Mouse (Mus musculus): ENCODE measurements at regions not wholly inside any gene's neighbourhood (a gene's known extent, or its start where the extent isn't known, plus 50 kb on each side); places are given as distances from the start of the nearest gene placed in this dataset.

DNA sequence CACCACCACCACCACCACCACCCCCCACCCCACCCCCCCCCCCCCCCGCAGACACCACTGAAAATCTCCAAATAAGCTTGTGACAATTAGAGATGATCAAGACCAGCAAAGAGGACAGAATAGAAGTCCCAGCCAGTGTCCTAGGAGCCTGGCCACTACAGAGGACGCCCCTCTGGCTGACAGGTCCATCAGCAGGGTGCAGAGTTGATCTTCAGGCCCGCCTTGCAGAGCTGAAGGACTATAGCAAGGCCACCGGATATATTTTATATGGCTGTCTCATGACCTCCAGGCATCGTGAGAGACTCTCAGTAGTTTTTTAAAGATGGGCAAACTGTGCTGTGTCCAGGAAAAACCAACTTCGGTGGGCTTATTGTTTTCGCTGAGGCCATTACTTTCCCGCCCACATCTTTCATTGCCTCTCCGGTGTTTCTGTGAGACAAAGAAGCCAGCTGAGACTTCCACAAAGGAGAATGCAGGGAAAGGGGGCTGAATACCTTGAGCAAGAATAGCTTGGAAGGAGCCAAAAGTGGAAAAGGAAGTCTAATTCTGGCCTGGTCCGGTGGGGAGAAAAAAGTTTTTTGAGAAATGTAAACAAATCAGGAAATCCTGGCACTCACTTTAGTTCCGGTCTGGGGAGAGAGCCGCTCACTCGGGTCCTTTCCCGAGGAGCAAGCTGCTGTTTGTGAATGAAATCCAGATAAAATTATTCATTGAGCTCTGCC is 69.7 kb upstream of the Prep start:
- Histone ChIP-seq H3K4me1 (ENCODE audit: control insufficient read depth, insufficient read depth, low read length) (peaks cover 8% of the 10 kb centered on the region), H3K27me3 (ENCODE audit: control insufficient read depth, insufficient read depth, low read length) (no peaks in the 10 kb centered on the region), H3K27ac (ENCODE audit: low read length) (no peak overlapping the region; the same call in 1 of the 2 replicates), H3K36me3 (ENCODE audit: control insufficient read depth, insufficient read depth, low read length) (no peaks in the 10 kb centered on the region), H3K9me3 (replicated peaks; ENCODE audit: control insufficient read depth, low read length) (no peaks in the 10 kb centered on the region), H3K4me3 (replicated peaks; ENCODE audit: low read length) (peak overlapping the region; percentile 29), H3K4me2 (ENCODE audit: low read depth, low read length) (peak overlapping the region; percentile 52), H3K9ac (ENCODE audit: low read length) (peak overlapping the region; percentile 50; the same call in 1 of the 2 replicates)
- peak; percentile 42; the same call in 1 of the 2 replicates for ATAC-seq (ENCODE audit: insufficient read depth, low FRiP score)
- 12% methylated on average over 14 of the region's 14 CpGs for WGBS

- Histone ChIP-seq H3K4me3 (replicated peaks; ENCODE audit: low read length) (no peak overlapping the region), H3K4me2 (ENCODE audit: low read depth, low read length) (no peak overlapping the region), H3K27me3 (ENCODE audit: control insufficient read depth, insufficient read depth, low read length) (no peaks in the 10 kb centered on the region), H3K27ac (ENCODE audit: low read length) (no peak overlapping the region), H3K4me1 (ENCODE audit: control insufficient read depth, insufficient read depth, low read length) (peaks cover 8% of the 10 kb centered on the region), H3K9me3 (replicated peaks; ENCODE audit: control insufficient read depth, low read length) (no peaks in the 10 kb centered on the region), H3K36me3 (ENCODE audit: control insufficient read depth, insufficient read depth, low read length) (no peaks in the 10 kb centered on the region), H3K9ac (ENCODE audit: low read length) (no peak overlapping the region)
- no peak for ATAC-seq (ENCODE audit: insufficient read depth, low FRiP score)
- 77% methylated on average over 6 of the region's 6 CpGs for WGBS
Observed at GRCm38 (mm10) chr10:44995756-44996155, 71.2 kb upstream of the Prep start.

GRCm38 (mm10) chr10:44994385-44995281 is 72.4 kb upstream of the Prep start:
- no peaks in the 10 kb centered on the region for H3K36me3 ChIP-seq (ENCODE audit: control insufficient read depth, insufficient read depth, low read length)
- H3K9me3 ChIP-seq (replicated peaks; ENCODE audit: control insufficient read depth, low read length), result no peaks in the 10 kb centered on the region
- ATAC-seq (ENCODE audit: insufficient read depth, low FRiP score), result no peak
- no peak overlapping the region for H3K27ac ChIP-seq (ENCODE audit: low read length)
- no peak overlapping the region for H3K4me3 ChIP-seq (replicated peaks; ENCODE audit: low read length)
- 75% methylated on average over 17 of the region's 17 CpGs for WGBS
- H3K9ac ChIP-seq (ENCODE audit: low read length), result no peak overlapping the region
- no peaks in the 10 kb centered on the region for H3K4me1 ChIP-seq (ENCODE audit: control insufficient read depth, insufficient read depth, low read length)
- H3K27me3 ChIP-seq (ENCODE audit: control insufficient read depth, insufficient read depth, low read length), result no peaks in the 10 kb centered on the region
- no peak overlapping the region for H3K4me2 ChIP-seq (ENCODE audit: low read depth, low read length)

DNA sequence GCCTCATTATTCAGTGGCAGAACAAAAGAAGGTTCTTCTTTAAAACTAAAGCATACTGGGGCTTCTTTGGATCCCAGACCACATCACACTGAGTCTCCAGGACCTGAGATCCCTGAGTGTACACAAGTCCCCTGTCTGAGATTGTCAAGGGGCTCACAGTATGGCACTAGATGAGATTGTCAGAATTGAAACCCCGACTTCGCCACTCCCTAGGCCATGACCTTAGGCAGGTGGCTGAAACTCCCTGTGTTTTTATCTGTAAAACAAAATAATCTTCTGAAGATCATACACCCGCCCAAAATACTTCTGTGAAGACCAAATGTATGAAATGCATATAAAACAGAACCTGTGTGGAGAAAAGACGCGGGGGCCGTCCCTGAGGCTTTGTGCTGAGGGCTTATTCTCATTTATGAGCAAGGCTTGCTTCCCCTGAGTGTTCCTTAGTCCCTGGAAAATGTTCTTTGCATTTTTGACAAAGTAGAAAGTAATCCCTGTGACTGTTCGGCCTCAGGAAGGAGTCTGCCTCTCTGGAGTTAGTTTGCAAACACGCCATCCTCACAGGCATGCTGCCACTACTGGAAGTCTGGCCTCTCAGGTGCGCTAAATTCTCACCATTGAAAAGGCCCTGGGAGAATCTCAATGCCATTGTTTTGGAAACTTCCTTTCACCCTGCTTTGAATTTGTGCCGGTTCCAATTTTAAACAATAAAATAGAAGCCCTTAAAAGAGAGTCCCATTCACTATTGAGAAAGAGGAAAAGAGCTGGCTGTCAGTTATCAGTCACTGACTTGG is 73.3 kb upstream of the Prep start:
- WGBS, result 54% methylated on average over 10 of the region's 10 CpGs
- Histone ChIP-seq H3K9ac (ENCODE audit: low read length) (no peak overlapping the region), H3K36me3 (ENCODE audit: control insufficient read depth, insufficient read depth, low read length) (no peaks in the 10 kb centered on the region), H3K4me1 (ENCODE audit: control insufficient read depth, insufficient read depth, low read length) (no peaks in the 10 kb centered on the region), H3K4me2 (ENCODE audit: low read depth, low read length) (no peak overlapping the region), H3K27me3 (ENCODE audit: control insufficient read depth, insufficient read depth, low read length) (no peaks in the 10 kb centered on the region), H3K4me3 (replicated peaks; ENCODE audit: low read length) (no peak overlapping the region), H3K27ac (ENCODE audit: low read length) (no peak overlapping the region), H3K9me3 (replicated peaks; ENCODE audit: control insufficient read depth, low read length) (no peaks in the 10 kb centered on the region)
- ATAC-seq (ENCODE audit: insufficient read depth, low FRiP score), result no peak

DNA sequence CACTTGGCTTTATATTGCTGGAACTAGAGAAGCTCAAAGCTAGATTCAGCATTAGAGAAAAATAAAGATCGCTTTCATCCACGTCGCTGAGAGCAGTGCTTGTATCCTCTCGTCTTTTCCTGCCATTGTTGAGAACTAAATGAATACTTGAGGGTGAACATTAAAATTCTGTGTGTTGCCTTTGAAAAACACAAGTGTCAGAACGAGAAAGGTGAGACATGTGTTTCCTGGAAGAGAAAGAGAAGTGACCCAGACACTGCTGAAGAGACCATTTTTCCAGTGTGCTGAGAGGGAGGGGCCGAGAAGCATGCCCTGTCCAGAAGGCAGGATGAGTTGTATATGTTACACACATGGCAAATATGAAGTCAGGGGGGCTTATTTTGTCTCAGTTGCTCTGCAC is 77.5 kb upstream of the Prep start:
- no peaks in the 10 kb centered on the region for H3K36me3 ChIP-seq (ENCODE audit: control insufficient read depth, insufficient read depth, low read length)
- ATAC-seq (ENCODE audit: insufficient read depth, low FRiP score), result no peak
- H3K4me1 ChIP-seq (ENCODE audit: control insufficient read depth, insufficient read depth, low read length), result no peaks in the 10 kb centered on the region
- H3K9ac ChIP-seq (ENCODE audit: low read length), result no peak overlapping the region
- no peaks in the 10 kb centered on the region for H3K9me3 ChIP-seq (replicated peaks; ENCODE audit: control insufficient read depth, low read length)
- H3K4me2 ChIP-seq (ENCODE audit: low read depth, low read length), result no peak overlapping the region
- no peaks in the 10 kb centered on the region for H3K27me3 ChIP-seq (ENCODE audit: control insufficient read depth, insufficient read depth, low read length)
- H3K4me3 ChIP-seq (replicated peaks; ENCODE audit: low read length), result no peak overlapping the region
- no peak overlapping the region for H3K27ac ChIP-seq (ENCODE audit: low read length)
- 76% methylated on average over 6 of the region's 6 CpGs for WGBS

GRCm38 (mm10) chr10:44988756-44989155 is 78.2 kb upstream of the Prep start:
- no peaks in the 10 kb centered on the region for H3K9me3 ChIP-seq (replicated peaks; ENCODE audit: control insufficient read depth, low read length)
- H3K36me3 ChIP-seq (ENCODE audit: control insufficient read depth, insufficient read depth, low read length), result no peaks in the 10 kb centered on the region
- no peaks in the 10 kb centered on the region for H3K4me1 ChIP-seq (ENCODE audit: control insufficient read depth, insufficient read depth, low read length)
- ATAC-seq (ENCODE audit: insufficient read depth, low FRiP score), result no peak
- no peak overlapping the region for H3K9ac ChIP-seq (ENCODE audit: low read length)
- no peak overlapping the region for H3K27ac ChIP-seq (ENCODE audit: low read length)
- no peak overlapping the region for H3K4me3 ChIP-seq (replicated peaks; ENCODE audit: low read length)
- 73% methylated on average over 8 of the region's 8 CpGs for WGBS
- no peaks in the 10 kb centered on the region for H3K27me3 ChIP-seq (ENCODE audit: control insufficient read depth, insufficient read depth, low read length)
- no peak overlapping the region for H3K4me2 ChIP-seq (ENCODE audit: low read depth, low read length)

DNA sequence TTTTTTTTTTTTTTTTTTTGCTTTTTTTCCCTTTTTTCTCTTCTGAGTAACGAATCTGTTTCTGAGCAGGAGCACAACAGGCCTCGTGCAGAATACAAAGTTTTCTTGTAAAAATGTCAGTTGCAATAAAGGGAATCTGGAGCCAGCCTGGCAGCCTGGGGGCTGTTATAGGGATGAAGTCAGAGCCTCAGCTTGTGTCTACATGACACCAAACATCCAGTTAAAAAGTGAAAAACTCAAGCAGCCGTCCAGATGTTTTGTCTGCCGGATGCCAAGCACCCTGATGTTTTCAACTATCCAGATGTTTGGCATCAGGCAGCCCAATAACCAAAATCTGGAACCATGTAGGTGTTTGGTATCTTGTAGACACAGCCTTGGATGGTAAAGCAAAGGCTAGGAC is 79.4 kb upstream of the Prep start:
- Histone ChIP-seq H3K4me1 (ENCODE audit: control insufficient read depth, insufficient read depth, low read length) (no peaks in the 10 kb centered on the region), H3K4me2 (ENCODE audit: low read depth, low read length) (no peak overlapping the region), H3K27ac (ENCODE audit: low read length) (no peak overlapping the region), H3K36me3 (ENCODE audit: control insufficient read depth, insufficient read depth, low read length) (no peaks in the 10 kb centered on the region), H3K9me3 (replicated peaks; ENCODE audit: control insufficient read depth, low read length) (no peaks in the 10 kb centered on the region), H3K4me3 (replicated peaks; ENCODE audit: low read length) (no peak overlapping the region), H3K9ac (ENCODE audit: low read length) (no peak overlapping the region), H3K27me3 (ENCODE audit: control insufficient read depth, insufficient read depth, low read length) (no peaks in the 10 kb centered on the region)
- 65% methylated on average over 4 of the region's 4 CpGs for WGBS
- ATAC-seq (ENCODE audit: insufficient read depth, low FRiP score), result no peak

DNA sequence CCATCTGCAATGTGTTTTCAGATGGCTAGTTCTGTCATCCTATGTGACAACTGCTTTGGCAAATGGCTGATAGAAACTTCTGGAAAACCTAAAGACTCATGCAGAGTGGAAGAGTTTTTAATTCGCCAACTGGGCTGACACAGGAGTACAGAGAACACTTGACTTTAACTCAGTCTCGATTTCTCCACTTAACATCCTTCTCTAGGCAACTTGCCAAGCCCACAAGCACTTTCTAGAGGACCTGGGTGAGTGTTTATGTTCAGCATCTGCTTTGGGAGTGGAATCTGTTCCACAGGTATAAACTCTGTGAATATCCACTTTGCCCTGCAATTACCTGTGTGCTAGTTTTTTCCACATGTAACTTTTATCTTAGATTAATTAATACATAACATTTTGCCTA is 85.1 kb upstream of the Prep start:
- peaks cover 3% of the 10 kb centered on the region; the same call in 1 of the 2 replicates for H3K9me3 ChIP-seq (replicated peaks; ENCODE audit: control insufficient read depth, low read length)
- WGBS, result 43% methylated on average over 2 of the region's 2 CpGs
- no peak overlapping the region for H3K4me2 ChIP-seq (ENCODE audit: low read depth, low read length)
- no peak overlapping the region for H3K9ac ChIP-seq (ENCODE audit: low read length)
- H3K36me3 ChIP-seq (ENCODE audit: control insufficient read depth, insufficient read depth, low read length), result no peaks in the 10 kb centered on the region
- 0 out of 2 replicates have a peak, but pooled peaks cover 3% of the 10 kb centered on the region for H3K4me1 ChIP-seq (ENCODE audit: control insufficient read depth, insufficient read depth, low read length)
- no peak overlapping the region for H3K4me3 ChIP-seq (replicated peaks; ENCODE audit: low read length)
- no peaks in the 10 kb centered on the region for H3K27me3 ChIP-seq (ENCODE audit: control insufficient read depth, insufficient read depth, low read length)
- no peak for ATAC-seq (ENCODE audit: insufficient read depth, low FRiP score)
- H3K27ac ChIP-seq (ENCODE audit: low read length), result no peak overlapping the region

Data from stomach, embryonic 16.5 days (tissue).